In the genomic region with DNA sequence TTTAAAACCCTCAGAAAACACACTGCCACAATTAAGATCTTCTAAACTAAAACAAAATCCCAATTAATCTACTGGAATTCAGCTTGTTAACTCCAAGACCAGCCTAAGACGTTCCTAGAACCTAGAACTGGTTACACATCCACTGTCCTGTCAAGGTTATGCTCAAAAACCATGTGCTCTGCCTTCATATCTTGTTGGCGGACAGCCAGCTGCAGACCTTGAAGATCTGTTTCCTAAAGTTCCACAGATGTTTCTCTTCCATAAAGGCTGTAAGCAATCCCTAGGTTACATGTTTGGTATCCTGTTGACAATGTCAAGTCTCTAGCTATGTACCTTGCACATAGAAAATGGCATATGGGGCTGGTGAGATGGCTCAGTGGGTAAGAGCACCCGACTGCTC, we compare ENCODE assay signal across 28 mouse cellular contexts. TPM values are rescaled to one million over a fixed set of nuclear protein-coding genes. Genes with fewer than 3 reads are reported as not detected.
DNase-seq lines count a peak whose midpoint lies in the region; ATAC-seq and TF ChIP-seq lines count a peak whose summit lies in the region.
"Had no signal": no experiment of that assay in that cellular context is flagged by ENCODE, and none has a peak within 500 bp of the region (broad histone marks: within the 10 kb centered on the region; RNA-seq: fewer than 3 reads in every experiment).

No protein-coding gene starts in this region.

- no peak overlapping the region for H3K4me3 ChIP-seq in MEL (ENCODE audit: control insufficient read depth in 1 of 2, insufficient read depth in 1 of 2, low read depth in 2 of 2, low read length in 2 of 2)
- H3K4me3 ChIP-seq in intestine, postnatal 0 days (ENCODE audit: low read depth, low read length): no peak overlapping the region
- H3K4me3 ChIP-seq: embryonic facial prominence, embryonic 15.5 days; erythroblast, embryonic 14.5 days; heart, adult 2 months; heart, embryonic 15.5 days; hindbrain, embryonic 13.5 days had no signal

- no peak for TF ChIP-seq CTCF in MEL (IDR thresholded peaks at IDR 0.05 in 2 of 3, conservative IDR thresholded peaks at IDR 0.05 in 1 of 3; ENCODE audit: control insufficient read depth in 1 of 3, insufficient read depth in 1 of 3, low read depth in 2 of 3, low read length in 3 of 3, poor library complexity in 1 of 3, severe bottlenecking in 1 of 3)
- no peak for TF ChIP-seq CTCF in intestine, postnatal 0 days (IDR thresholded peaks at IDR 0.05; ENCODE audit: low read depth)

- peaks cover 13 to 32% of the 10 kb centered on the region in 2 experiments for H3K4me1 ChIP-seq in MEL (ENCODE audit: control insufficient read depth in 1 of 2, insufficient read depth in 2 of 2, low read length in 2 of 2)
- no peaks in the 10 kb centered on the region for H3K4me1 ChIP-seq in intestine, postnatal 0 days (replicated peaks; ENCODE audit: control insufficient read depth, insufficient read depth, low read length)
- H3K4me1 ChIP-seq: embryonic facial prominence, embryonic 15.5 days; heart, embryonic 15.5 days; hindbrain, embryonic 13.5 days had no signal

- no peaks in the 10 kb centered on the region for H3K9me3 ChIP-seq in MEL (replicated peaks; ENCODE audit: insufficient read depth, low read length)
- no peaks in the 10 kb centered on the region for H3K9me3 ChIP-seq in intestine, postnatal 0 days (ENCODE audit: control insufficient read depth)
- H3K9me3 ChIP-seq: embryonic facial prominence, embryonic 15.5 days; G1E; heart, embryonic 15.5 days; hindbrain, embryonic 13.5 days had no signal

- TF ChIP-seq EP300 in MEL (IDR thresholded peaks at IDR 0.05; ENCODE audit: low read depth in 1 of 2, low read length in 2 of 2): no peak

- 81% methylated on average over 3 of the region's 3 CpGs for WGBS in intestine, postnatal 0 days

- no peak for ATAC-seq in intestine, postnatal 0 days
- ATAC-seq: activated CD4-positive, CD25-positive, alpha-beta regulatory T cell, adult 4 months; CD4-positive, CD25-positive, alpha-beta regulatory T cell, adult 4 months; forebrain, embryonic 16.5 days; hindbrain, postnatal 0 days; intestine, embryonic 16.5 days; Patski had no signal

- no peak overlapping the region for H3K9ac ChIP-seq in MEL (ENCODE audit: control insufficient read depth, low read depth, low read length, poor library complexity, severe bottlenecking)
- no peak overlapping the region for H3K9ac ChIP-seq in intestine, postnatal 0 days (ENCODE audit: low read depth, low read length)
- H3K9ac ChIP-seq: embryonic facial prominence, embryonic 15.5 days; heart, embryonic 15.5 days; hindbrain, embryonic 13.5 days had no signal

- no peak for TF ChIP-seq POLR2A in MEL (IDR thresholded peaks at IDR 0.05; ENCODE audit: control insufficient read depth in 1 of 2, insufficient read depth in 1 of 2, low read depth in 1 of 2, low read length in 2 of 2, poor library complexity in 1 of 2)

- H3K36me3 ChIP-seq in MEL (ENCODE audit: control insufficient read depth in 1 of 2, insufficient read depth in 2 of 2, low read length in 2 of 2): peaks cover 4 to 38% of the 10 kb centered on the region in 2 experiments
- H3K36me3 ChIP-seq in intestine, postnatal 0 days (ENCODE audit: control insufficient read depth, insufficient read depth): peaks cover 62% of the 10 kb centered on the region

- H3K27ac ChIP-seq in MEL (ENCODE audit: control insufficient read depth, low read depth, low read length): no peak overlapping the region
- no peak overlapping the region for H3K27ac ChIP-seq in intestine, postnatal 0 days (ENCODE audit: low read depth, low read length)
- H3K27ac ChIP-seq: embryonic facial prominence, embryonic 15.5 days; heart, adult 2 months; heart, embryonic 15.5 days; hindbrain, embryonic 13.5 days; hindbrain, postnatal 0 days had no signal

- peak; percentile 48 for DNase-seq in adrenal gland, postnatal 10 days
- no peak for DNase-seq in adrenal gland, adult 8-10 months
- DNase-seq in ovary, postnatal 36 days (ENCODE audit: low spot score): peak; percentile 55
- DNase-seq in ovary, postnatal 10 days (ENCODE audit: low spot score): no peak
- DNase-seq in MEL (ENCODE audit: low read depth, low spot score): peak; percentile 35
- DNase-seq in adrenal gland, postnatal 36 days: peak; percentile 49 to 57
- DNase-seq: B cell, adult 2 months; cerebellum, adult 2 months; cerebellum, postnatal 14 days; embryo, embryonic 11 days; gastrocnemius, postnatal 14 days; heart, adult 2 months; heart, postnatal 14 days; kidney, adult 8-10 months had no signal

- H3K27me3 ChIP-seq in MEL (ENCODE audit: control insufficient read depth in 1 of 2, insufficient read depth in 2 of 2, low read length in 2 of 2): no peaks in the 10 kb centered on the region
- no peaks in the 10 kb centered on the region for H3K27me3 ChIP-seq in intestine, postnatal 0 days (replicated peaks; ENCODE audit: control insufficient read depth, insufficient read depth, low read length)
- H3K27me3 ChIP-seq: embryonic facial prominence, embryonic 15.5 days; heart, embryonic 15.5 days; hindbrain, embryonic 13.5 days; Patski had no signal

- H3K4me2 ChIP-seq in intestine, postnatal 0 days (replicated peaks; ENCODE audit: low read depth): no peak overlapping the region
- H3K4me2 ChIP-seq: embryonic facial prominence, embryonic 15.5 days; heart, embryonic 11.5 days; heart, embryonic 15.5 days; hindbrain, embryonic 13.5 days had no signal

- peaks cover 1% of the 10 kb centered on the region; the same call in 1 of the 2 replicates for H3K79me2 ChIP-seq in MEL (ENCODE audit: control insufficient read depth, insufficient read depth, low read length, poor library complexity)

- TF ChIP-seq RAD21 in MEL (IDR thresholded peaks at IDR 0.05; ENCODE audit: low read depth, low read length): no peak

TF ChIP-seq in MEL, 35 proteins besides CTCF, POLR2A, EP300 and RAD21:
- TF ChIP-seq MXI1 (IDR thresholded peaks at IDR 0.05; ENCODE audit: low read depth, low read length) (peak; percentile 31; the same call in 1 of the 2 replicates), CHD1 (IDR thresholded peaks at IDR 0.05; ENCODE audit: low read depth, low read length) (no peak), GATA1 (IDR thresholded peaks at IDR 0.05; ENCODE audit: low read depth, low read length) (no peak), MYC (IDR thresholded peaks at IDR 0.05; ENCODE audit: low read depth, low read length) (0 out of 2 replicates have a peak, but pooled peaks have one; percentile 39), ZMIZ1 (IDR thresholded peaks at IDR 0.05; ENCODE audit: low read depth, low read length) (no peak)

RNA-seq across cellular contexts. Expression of a gene that starts 12.4 kb away (rescaled TPM):
- total RNA-seq in adrenal gland, postnatal 10 days (2021): 10 to 100 TPM; 41.3 to 58.3 TPM
- 10 to 100 TPM; 58.9 to 66.4 (median 62.7) TPM for total RNA-seq in adrenal gland, adult 8-10 months (2022)
- total RNA-seq in MEL (2012; rRNA removed): 40.3 and 44.8 TPM in 2 replicates
- 10 to 100 TPM in 1 of 2 experiments, not detected in 1; 46.9 TPM for polyA plus RNA-seq in MEL (2012; ENCODE audit: insufficient read depth in 1 of 2, insufficient read length in 2 of 2, low read depth in 1 of 2, low replicate concordance in 2 of 2, missing spikeins in 1 of 2)
- total RNA-seq in adrenal gland, postnatal 36 days (2021): 10 to 100 TPM; 51.8 to 63.2 TPM
- 66.3 and 66.5 TPM in 2 replicates for polyA plus RNA-seq in intestine, postnatal 0 days (2015; fragmentation: Nextera tagmentation; extraction: Ambion mirVana)

RNA-seq across cellular contexts. Expression of a gene that starts 13.6 kb away (rescaled TPM):
- 10 to 100 TPM; 12.0 to 19.6 TPM for total RNA-seq in adrenal gland, postnatal 10 days (2021)
- total RNA-seq in adrenal gland, adult 8-10 months (2022): 1 to 10 TPM; 4.4 to 5.6 (median 5.1) TPM
- 0.03 TPM in 1 of 2 replicates, not detected in the other for total RNA-seq in MEL (2012; rRNA removed)
- polyA plus RNA-seq in MEL (2012; ENCODE audit: insufficient read depth in 1 of 2, insufficient read length in 2 of 2, low read depth in 1 of 2, low replicate concordance in 2 of 2, missing spikeins in 1 of 2): under 1 TPM in 1 of 2 experiments, not detected in 1; 0.01 TPM
- total RNA-seq in adrenal gland, postnatal 36 days (2021): 1 to 10 TPM; 4.4 to 6.9 TPM
- polyA plus RNA-seq in intestine, postnatal 0 days (2015; fragmentation: Nextera tagmentation; extraction: Ambion mirVana): 164 and 186 TPM in 2 replicates
- total RNA-seq: hematopoietic stem cell, adult 5-6 weeks had no signal
- polyA plus RNA-seq: activated CD4-positive, CD25-positive, alpha-beta regulatory T cell, adult 4 months; CD4-positive, CD25-positive, alpha-beta regulatory T cell, adult 4 months had no signal

RNA-seq across cellular contexts. Expression of a gene that starts 56.6 kb away (rescaled TPM):
- 10 to 100 TPM; 16.8 to 27.0 TPM for total RNA-seq in adrenal gland, postnatal 10 days (2021)
- 10 to 100 TPM; 20.7 to 36.7 (median 28.5) TPM for total RNA-seq in adrenal gland, adult 8-10 months (2022)
- 30.9 and 31.5 TPM in 2 replicates for total RNA-seq in MEL (2012; rRNA removed)
- 10 to 100 TPM; 34.2 to 39.8 TPM for polyA plus RNA-seq in MEL (2012; ENCODE audit: insufficient read depth in 1 of 2, insufficient read length in 2 of 2, low read depth in 1 of 2, low replicate concordance in 2 of 2, missing spikeins in 1 of 2)
- total RNA-seq in adrenal gland, postnatal 36 days (2021): 10 to 100 TPM; 20.1 to 20.7 TPM
- 2.3 and 2.6 TPM in 2 replicates for polyA plus RNA-seq in intestine, postnatal 0 days (2015; fragmentation: Nextera tagmentation; extraction: Ambion mirVana)

Comparison
In these comparisons a context has a peak if more than half of its experiments do, and no peak if none do; other contexts are left out.
1. DNase-seq: peak in adrenal gland, postnatal 10 days (single experiment), ovary, postnatal 36 days (single experiment), MEL (single experiment) and adrenal gland, postnatal 36 days (2 of 2); none in adrenal gland, adult 8-10 months (single experiment) and ovary, postnatal 10 days (single experiment).